Mouse (Mus musculus) c-Kit-positive CD71-positive TER-119-positive erythroid progenitor cells, embryonic 14.5 days (primary cell): ENCODE data around the gene Mdh2.

ENCODE experiments used
- DNase-seq: peaks from one replicate; pipeline ENCODE4 v3.0.0-alpha.2; 2013; ENCODE audit warnings: low spot score

Gene Mdh2

GRCm38 (mm10) chr5:135778471-135779445 lies at the start of gene Mdh2:
TSS of gene Mdh2 (plus strand) at chr5:135778480.
- peak; percentile 100 for DNase-seq

- no peak for DNase-seq
Observed at GRCm38 (mm10) chr5:135729351-135729750, 48.9 kb upstream of the Mdh2 start.

- no peak for DNase-seq
Observed at GRCm38 (mm10) chr5:135730278-135730677, 48.0 kb upstream of the Mdh2 start.

GRCm38 (mm10) chr5:135730916-135731315 lies 47.4 kb upstream of the Mdh2 start:
- DNase-seq: no peak

GRCm38 (mm10) chr5:135731322-135731721 lies 47.0 kb upstream of the Mdh2 start:
- no peak for DNase-seq

- no peak for DNase-seq
Observed at GRCm38 (mm10) chr5:135733071-135733470, 45.2 kb upstream of the Mdh2 start.

- DNase-seq: no peak
Observed at GRCm38 (mm10) chr5:135734057-135734680, 44.1 kb upstream of the Mdh2 start.

GRCm38 (mm10) chr5:135735741-135736140 lies 42.5 kb upstream of the Mdh2 start:
- DNase-seq: no peak

GRCm38 (mm10) chr5:135736544-135736943 lies 41.7 kb upstream of the Mdh2 start:
- no peak for DNase-seq

GRCm38 (mm10) chr5:135737154-135737553 lies 41.1 kb upstream of the Mdh2 start:
- DNase-seq: peak; percentile 26

- no peak for DNase-seq
Observed at GRCm38 (mm10) chr5:135738266-135738665, 40.0 kb upstream of the Mdh2 start.

GRCm38 (mm10) chr5:135742156-135742555 lies 36.1 kb upstream of the Mdh2 start:
- DNase-seq: peak; percentile 11

GRCm38 (mm10) chr5:135742941-135743740 lies 35.1 kb upstream of the Mdh2 start:
- no peak for DNase-seq

GRCm38 (mm10) chr5:135743741-135744609 lies 34.3 kb upstream of the Mdh2 start, which contains the start of gene Tmem120a:
TSS of gene Tmem120a (minus strand) at chr5:135744448.
- DNase-seq: peak; percentile 88

- no peak for DNase-seq
Observed at GRCm38 (mm10) chr5:135744742-135745141, 33.5 kb upstream of the Mdh2 start.

- DNase-seq: no peak
Observed at GRCm38 (mm10) chr5:135751041-135751440, 27.2 kb upstream of the Mdh2 start.

- DNase-seq: no peak
Observed at GRCm38 (mm10) chr5:135751595-135751994, 26.7 kb upstream of the Mdh2 start.

GRCm38 (mm10) chr5:135761881-135762280 lies 16.4 kb upstream of the Mdh2 start:
- DNase-seq: no peak

- DNase-seq: peak; percentile 52
Observed at GRCm38 (mm10) chr5:135763526-135763925, 14.8 kb upstream of the Mdh2 start.

GRCm38 (mm10) chr5:135764971-135765370 lies 13.3 kb upstream of the Mdh2 start:
- no peak for DNase-seq

- no peak for DNase-seq
Observed at GRCm38 (mm10) chr5:135772519-135772918, 5.8 kb upstream of the Mdh2 start.
